Mouse (Mus musculus) liver, adult 2 months (tissue): ENCODE results near the gene Tex9.

Experiments
- CTCF ChIP-seq: fragments of 200-500 bp; IDR thresholded peaks from 2 replicates; pipeline ENCODE4 v1.5.1; 2011; ENCODE audit warnings: low read depth, low read length, control low read depth
- POLR2A ChIP-seq: fragments of 200-500 bp; IDR thresholded peaks from 2 replicates; pipeline ENCODE4 v1.6.1; 2011; ENCODE audit warnings: low read length, control low read depth; ENCODE audit not compliant: insufficient read depth; ENCODE audit errors: extremely low read depth

DNA sequence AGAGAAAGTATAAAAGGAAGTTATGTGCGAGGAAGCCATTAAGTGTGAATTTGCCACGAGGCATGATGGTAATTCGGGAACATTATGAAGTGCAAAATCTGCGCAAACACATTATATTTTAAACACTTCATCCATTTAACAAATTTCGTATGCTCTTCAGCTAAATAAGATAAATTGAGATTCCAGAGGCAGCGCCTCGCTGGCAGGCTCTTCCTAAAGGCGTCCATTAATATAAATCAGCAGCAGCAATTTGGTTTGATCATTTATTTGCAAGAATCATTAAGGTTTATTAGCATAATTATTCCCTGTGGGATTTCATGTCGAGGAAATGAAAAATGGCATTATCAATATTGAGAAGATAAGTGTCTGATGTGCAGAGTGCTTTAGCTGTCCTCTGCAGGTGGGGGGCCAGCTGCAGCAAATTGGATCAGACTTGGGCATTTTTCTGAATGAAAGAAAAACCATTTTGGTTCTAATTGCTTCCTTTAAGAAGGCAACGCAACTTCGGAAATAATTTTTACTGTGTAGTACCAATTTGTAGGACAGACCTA, 66.6 kb downstream of the Tex9 start:
- TF ChIP-seq CTCF = no peak
- no peak for TF ChIP-seq POLR2A
